Mouse (Mus musculus) c-Kit-positive CD71-negative TER-119-negative erythroid progenitor cells, embryonic 14.5 days (primary cell): ENCODE results near the gene Emx1.
"Not testable (repeated sequence)": the region's sequence is repeated elsewhere in the genome, so short reads cannot be mapped to it uniquely, and the experiment has no call there.

Source experiments
- DNase-seq: peaks from one replicate; pipeline ENCODE4 v3.0.0-alpha.2; 2013; ENCODE audit warnings: low read depth

Gene Emx1

GRCm38 (mm10) chr6:85187340-85188211, at the start of gene Emx1:
Gene Emx1, plus strand, starts transcription at chr6:85187438.
- DNase-seq: no peak

GRCm38 (mm10) chr6:85139534-85139933, 47.7 kb upstream of the Emx1 start:
- DNase-seq: no peak

DNA sequence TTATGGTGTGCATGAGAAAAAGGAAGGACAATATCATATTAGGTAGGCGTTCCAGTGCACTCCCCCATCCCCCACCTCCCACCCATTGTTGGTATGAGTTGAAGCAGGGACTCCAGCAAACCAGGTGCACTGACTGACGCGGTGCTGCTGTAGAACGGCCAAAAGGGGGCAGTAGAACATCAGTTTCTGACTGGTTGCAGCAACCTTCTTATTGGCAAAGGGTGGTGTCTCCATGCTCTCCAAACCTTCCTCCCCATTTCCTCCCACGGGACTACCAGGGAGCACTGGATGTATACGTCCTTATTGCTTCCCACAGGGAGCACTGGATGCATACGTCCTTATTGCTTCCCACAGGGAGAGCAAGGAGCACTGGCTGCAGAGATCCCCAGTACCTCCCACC, 46.2 kb upstream of the Emx1 start:
- DNase-seq: not testable (repeated sequence)

GRCm38 (mm10) chr6:85144466-85144865, 42.8 kb upstream of the Emx1 start:
- no peak for DNase-seq

DNA sequence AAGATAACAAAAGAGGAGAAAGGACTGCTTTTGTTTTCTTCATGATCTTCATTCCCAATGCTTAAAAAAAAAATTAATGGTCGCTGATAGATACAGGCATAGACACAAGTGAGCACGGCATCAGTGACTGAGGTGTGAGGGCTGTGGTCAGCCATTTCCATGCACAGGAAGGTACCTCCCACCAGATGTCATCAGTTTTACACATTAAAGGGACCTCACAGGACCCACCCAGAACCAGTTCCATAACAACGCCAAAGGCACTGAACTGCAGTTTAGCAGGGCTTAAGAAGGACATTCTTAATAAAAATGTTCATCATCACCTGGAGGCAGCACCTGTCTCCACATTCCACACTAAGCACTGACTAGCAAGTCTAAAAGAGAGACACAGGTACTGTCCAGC, 39.6 kb upstream of the Emx1 start:
- no peak for DNase-seq

DNA sequence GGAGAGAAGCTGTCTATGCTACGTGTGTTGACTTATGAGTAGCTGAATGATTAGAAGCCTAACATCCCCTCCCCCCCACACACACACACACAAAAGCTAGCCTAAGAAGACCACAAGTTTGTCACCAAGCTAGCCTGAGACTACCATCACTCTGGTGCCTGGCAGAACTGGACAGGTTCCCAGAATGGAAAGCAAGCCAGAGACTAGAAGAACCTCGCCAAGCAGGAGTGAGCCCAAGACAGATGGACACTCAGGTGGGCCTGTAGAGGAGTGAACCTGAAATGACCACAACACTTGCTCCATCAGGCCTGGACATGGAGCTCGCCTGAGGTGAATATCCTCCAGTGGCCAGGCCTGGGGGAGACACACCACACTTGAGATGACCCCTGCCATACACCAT, 36.9 kb upstream of the Emx1 start:
- no peak for DNase-seq

DNA sequence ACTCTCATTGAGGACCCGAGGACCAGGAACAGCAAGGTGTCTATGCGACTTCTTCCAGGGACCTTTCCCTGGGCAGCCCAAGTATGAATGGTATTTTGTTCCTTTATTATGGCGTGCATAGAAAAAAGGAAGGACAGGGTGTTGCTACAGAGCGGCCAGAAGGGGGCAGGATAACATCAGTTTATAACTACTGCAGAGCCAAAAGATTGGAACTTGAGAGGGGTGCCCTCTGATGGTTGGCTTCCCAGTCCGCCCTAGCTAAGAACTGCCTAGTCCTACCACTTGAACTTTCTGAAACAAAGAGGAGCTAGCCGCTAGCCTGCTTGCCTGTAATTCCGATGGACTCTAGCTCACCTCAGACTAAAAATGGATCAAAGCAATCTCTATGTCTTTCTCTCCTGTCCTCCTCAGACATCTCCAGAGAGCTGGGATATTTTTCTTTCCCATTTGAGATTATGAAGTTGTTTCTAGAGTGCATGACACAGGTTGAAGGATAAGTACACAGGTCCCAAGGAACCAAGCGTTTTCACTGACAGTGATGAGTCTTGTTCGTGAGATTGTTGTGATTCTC, 33.2 kb upstream of the Emx1 start:
- DNase-seq: peak; percentile 67

DNA sequence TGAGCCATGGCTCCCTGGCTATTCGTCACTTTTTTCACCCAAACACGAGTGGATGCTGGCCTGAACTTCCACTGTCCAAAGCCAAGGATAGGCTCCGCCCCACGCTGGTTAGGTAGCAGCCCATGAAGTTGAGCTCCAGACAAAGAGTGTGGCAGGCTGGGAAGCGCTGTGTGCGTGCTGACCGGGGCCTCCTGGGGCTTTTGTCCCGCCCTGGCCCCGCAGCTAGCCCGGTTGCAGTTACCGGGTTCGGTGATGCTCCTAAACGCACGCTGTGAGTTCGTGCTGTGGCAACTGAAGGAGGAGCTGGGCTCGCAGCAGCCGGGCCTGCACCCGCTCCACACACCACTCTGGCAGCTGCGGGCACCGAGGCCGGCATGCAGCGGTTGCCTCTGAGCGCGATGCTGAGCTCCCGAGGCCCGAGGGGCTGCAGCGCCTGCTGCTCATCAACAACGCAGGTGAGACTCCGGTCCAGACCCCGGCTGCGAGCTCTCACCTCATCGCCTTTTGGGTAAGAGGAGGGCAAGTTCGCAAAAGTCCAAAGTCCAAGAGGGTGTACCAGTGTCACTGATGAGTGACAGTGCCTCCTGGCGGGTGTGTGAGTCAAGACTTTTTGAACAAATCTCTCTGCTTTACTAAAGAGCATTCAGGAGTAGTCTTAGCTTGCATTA, 32.2 kb upstream of the Emx1 start:
- peak; percentile 17 for DNase-seq

GRCm38 (mm10) chr6:85156551-85156950, 30.7 kb upstream of the Emx1 start:
- not testable (repeated sequence) for DNase-seq

GRCm38 (mm10) chr6:85158040-85158804, 29.0 kb upstream of the Emx1 start:
- not testable (repeated sequence) for DNase-seq

GRCm38 (mm10) chr6:85159092-85159760, 28.0 kb upstream of the Emx1 start:
- DNase-seq: not testable (repeated sequence)

DNA sequence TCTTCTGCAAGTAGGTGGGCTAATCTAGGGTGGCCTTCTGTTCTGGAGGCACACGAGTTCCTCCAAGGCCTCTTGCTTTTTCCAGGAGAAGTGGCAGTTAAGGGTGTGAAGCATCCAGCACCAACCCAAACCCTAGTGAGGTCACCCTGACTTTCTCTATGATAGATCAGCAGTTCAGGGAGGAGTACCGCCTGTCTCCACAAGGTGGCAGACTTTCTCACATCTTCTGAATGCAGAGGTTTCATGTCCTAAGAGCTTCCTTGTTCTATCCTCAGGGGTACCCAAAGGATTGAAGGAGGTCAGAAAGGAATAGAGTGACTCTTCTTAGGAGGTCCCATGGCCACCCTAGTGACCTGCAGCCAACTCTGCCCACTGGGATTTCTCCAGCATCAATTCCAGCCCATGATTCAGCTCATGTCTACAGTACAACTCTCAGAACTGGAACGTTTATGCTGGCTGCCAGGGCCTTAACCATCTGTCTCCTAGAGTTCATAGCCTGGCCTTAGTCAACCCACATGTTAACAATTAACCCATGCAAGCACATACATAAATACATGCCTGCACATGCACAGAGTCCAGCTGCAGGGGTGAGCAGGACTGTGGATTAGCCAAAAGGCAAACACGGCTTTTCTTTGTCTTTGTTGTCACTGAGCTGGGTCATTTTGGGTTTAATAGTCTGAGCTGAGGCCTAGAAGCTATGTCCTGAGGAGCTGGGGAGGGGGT, 26.9 kb upstream of the Emx1 start:
- peak; percentile 67 for DNase-seq

GRCm38 (mm10) chr6:85165440-85165921, 21.8 kb upstream of the Emx1 start:
- no peak for DNase-seq

GRCm38 (mm10) chr6:85179569-85179968, 7.7 kb upstream of the Emx1 start:
- no peak for DNase-seq

GRCm38 (mm10) chr6:85180036-85180435, 7.2 kb upstream of the Emx1 start:
- DNase-seq: no peak

DNA sequence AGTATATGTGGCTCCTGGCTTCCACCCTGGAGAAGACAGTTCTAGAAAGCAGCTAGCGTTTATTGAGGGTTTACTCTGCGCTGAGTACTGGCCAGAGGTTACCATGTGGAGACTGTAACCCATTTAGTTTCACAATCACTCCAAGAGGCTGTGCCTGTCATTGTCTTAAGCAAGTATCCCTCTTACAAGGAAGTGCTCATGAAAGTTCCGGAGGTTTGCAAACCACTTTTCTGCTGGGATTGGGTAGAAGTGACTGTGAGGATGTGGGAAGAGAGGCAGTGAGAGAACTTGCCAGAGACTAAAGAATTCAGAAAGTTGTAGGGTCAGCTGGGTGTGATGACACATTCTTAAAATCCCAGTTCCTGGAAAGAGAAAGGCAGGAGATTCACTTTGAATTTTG, 3.3 kb upstream of the Emx1 start:
- no peak for DNase-seq

DNA sequence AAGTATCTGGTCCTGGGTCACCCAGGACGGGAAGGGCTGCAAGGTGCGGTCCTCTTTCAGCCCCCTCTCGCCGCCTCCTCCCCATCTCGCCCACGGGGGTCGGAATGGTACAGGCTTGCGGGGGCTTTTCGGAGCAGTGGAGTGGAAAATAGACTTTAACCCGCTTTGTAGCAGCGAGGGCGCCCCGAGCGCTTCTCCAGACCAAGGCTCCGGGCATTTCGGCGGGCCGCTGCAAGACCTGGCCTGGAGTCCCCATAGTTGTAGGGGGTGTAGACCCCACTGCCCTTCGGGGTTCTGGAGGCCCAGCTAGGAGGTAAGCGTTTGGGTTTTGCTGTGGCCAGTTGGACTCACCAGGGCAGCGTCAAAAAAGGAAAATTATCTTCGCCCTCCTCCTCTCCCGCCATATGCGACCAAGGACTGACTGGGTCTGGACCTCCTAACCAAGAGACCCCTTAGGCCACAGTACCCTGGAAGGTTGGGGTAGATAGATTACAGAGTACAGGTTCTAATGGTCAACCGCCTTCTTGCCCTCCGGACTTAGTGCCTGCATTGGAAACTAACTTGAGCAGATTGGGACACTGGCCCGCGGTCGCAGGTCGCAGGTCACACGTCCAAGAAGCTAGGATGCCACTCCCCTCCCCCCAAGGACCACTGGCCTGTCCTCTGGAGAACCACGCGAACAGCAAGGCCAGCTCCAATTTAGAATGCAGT, 1.1 kb upstream of the Emx1 start:
- no peak for DNase-seq

DNA sequence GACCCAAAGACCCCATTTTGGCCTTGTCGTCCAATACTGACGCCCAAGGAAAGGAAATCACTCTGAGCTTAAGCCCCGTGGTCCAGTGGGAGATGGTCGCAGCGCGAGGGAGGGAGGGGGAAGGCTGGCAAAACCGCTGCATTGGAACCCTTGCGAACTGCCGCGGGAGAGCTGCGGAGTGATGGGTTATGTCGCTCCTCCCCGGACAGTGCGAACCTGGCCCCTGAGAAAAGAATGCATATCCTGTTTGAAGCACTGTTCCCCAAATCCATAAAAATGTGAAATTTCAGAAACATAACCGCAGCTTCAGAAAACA, 536 bp upstream of the Emx1 start:
- no peak for DNase-seq

DNA sequence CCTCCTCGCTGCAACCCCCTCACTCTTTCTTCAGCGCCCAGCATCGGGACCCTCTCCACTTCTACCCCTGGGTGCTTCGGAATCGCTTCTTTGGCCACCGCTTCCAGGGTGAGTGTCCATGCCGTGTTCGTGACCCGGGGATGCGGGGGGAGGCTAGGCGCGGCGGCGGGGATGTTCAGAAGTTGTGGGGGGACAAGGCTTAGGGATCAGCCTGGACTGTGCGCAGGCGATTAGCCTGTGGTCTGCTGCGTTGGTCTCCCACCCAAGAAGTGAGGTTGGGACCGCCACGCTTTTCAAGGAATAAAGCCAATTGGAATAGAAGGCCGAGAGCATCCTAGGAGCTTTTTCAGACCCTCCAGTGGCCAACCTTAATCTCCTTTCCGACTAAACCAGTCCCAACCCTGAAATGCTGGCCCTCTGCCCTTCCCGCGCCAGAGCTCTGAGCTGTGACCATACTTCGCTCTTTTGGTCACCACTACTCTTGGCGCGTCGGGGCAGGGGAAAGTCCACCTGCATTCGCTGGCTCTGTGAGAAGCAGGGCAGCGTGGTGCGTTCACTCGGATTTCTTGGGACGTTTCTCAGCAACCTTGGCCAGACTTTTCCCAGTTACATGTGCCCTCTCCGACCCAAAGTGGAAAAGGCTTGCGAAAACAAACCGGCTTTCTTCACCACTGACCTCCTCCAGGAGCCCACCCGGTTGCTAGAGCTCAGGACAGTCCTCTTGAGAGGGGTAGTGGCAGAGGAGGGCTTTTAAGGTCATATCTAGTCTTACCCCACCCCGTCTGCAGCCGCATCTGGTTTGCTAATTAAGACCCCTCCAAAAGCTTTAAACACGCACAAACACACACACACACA, 1.2 kb downstream of the Emx1 start:
- DNase-seq: no peak
